Mouse (Mus musculus) ovary, postnatal 10 days (tissue): ENCODE measurements around the gene Zrsr2.

ENCODE experiments used
- DNase-seq: peaks from one replicate; pipeline ENCODE4 v3.0.0; 2022; ENCODE audit warnings: low spot score

Gene Zrsr2

DNA sequence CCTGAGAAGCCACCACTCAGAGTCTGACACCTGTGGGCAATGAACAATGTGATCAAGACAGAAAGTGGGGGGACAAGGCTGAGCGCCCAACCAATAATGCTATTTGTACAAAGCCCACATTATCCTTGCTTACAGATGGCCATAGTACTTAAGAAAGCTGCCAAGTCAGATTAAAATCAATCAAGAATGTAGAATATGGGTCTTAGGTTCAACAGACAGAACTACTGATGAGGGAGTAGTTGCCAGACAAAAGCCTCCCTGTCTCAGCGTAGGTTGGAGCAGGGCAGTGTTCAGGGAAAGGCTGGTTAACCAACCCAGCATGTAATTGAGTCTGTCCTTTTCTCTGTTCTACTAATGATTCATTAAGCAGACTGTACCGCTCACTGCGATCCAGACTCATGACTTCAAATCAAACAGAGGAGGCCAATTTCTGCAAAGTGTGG, 72.9 kb downstream of the Zrsr2 start:
- DNase-seq = no peak
